Mouse (Mus musculus) MEL (cell line): ENCODE data around the gene Ndufs2. TPM values are rescaled to one million over a fixed set of nuclear protein-coding genes. Genes with fewer than 3 reads are reported as not detected.

ENCODE experiments used
- DNase-seq: peaks from one replicate; pipeline ENCODE4 v3.0.0; 2011; ENCODE audit warnings: low read depth, low spot score
- H3K27ac ChIP-seq: 2 replicates; pipeline ENCODE4 v1.5.1; 2012; ENCODE audit warnings: low read depth, mild to moderate bottlenecking, control low read depth, low read length, moderate library complexity; ENCODE audit not compliant: control insufficient read depth
- H3K27me3 ChIP-seq, 2 experiments: fragments of 150-350 bp in 1 of 2; sonication (generic) in 1 of 2; 2 replicates each; pipeline ENCODE4 v1.6.1; 2012; ENCODE audit warnings: low read length in 2 of 2, mild to moderate bottlenecking in 2 of 2, improper control_type of control experiment in 1 of 2, moderate library complexity in 1 of 2; ENCODE audit not compliant: insufficient read depth in 2 of 2, control insufficient read depth in 1 of 2
- H3K36me3 ChIP-seq, 2 experiments: 2 replicates each; pipeline ENCODE4 v1.6.1; 2012 to 2014; ENCODE audit warnings: low read length in 2 of 2, improper control_type of control experiment in 1 of 2, inconsistent platforms in 1 of 2, mild to moderate bottlenecking in 1 of 2; ENCODE audit not compliant: insufficient read depth in 2 of 2, control insufficient read depth in 1 of 2
- H3K4me1 ChIP-seq, 2 experiments: fragments of 150-350 bp in 1 of 2; sonication (generic) in 1 of 2; 2 replicates each; pipeline ENCODE4 v1.6.1; 2012; ENCODE audit warnings: low read length in 2 of 2, improper control_type of control experiment in 1 of 2, mild to moderate bottlenecking in 1 of 2; ENCODE audit not compliant: insufficient read depth in 2 of 2, control insufficient read depth in 1 of 2
- H3K4me3 ChIP-seq, 2 experiments: fragments of 150-350 bp in 1 of 2; sonication (generic) in 1 of 2; 2 replicates each; pipeline ENCODE4 v1.5.1; 2012; ENCODE audit warnings: low read depth in 2 of 2, low read length in 2 of 2, mild to moderate bottlenecking in 2 of 2, moderate library complexity in 2 of 2, control low read depth in 1 of 2, improper control_type of control experiment in 1 of 2; ENCODE audit not compliant: control insufficient read depth in 1 of 2, insufficient read depth in 1 of 2
- H3K79me2 ChIP-seq: 2 replicates; pipeline ENCODE4 v1.6.1; 2012; ENCODE audit warnings: mild to moderate bottlenecking, low read length, moderate library complexity; ENCODE audit not compliant: control insufficient read depth, poor library complexity, insufficient read depth
- H3K9ac ChIP-seq: 2 replicates; pipeline ENCODE4 v1.6.1; 2012; ENCODE audit warnings: low read depth, mild to moderate bottlenecking, control low read depth, low read length, moderate library complexity; ENCODE audit not compliant: control insufficient read depth, poor library complexity, severe bottlenecking
- H3K9me3 ChIP-seq: fragments of 150-350 bp; sonication (generic); replicated peaks from 2 replicates; pipeline ENCODE4 v1.6.1; 2012; ENCODE audit warnings: mild to moderate bottlenecking, low read length, improper control_type of control experiment, moderate library complexity; ENCODE audit not compliant: insufficient read depth
- CHD1 ChIP-seq: IDR thresholded peaks from 2 replicates; pipeline ENCODE4 v1.6.1; 2012; ENCODE audit warnings: low read depth, mild to moderate bottlenecking, inconsistent platforms, low read length, improper control_type of control experiment
- E2F4 ChIP-seq: IDR thresholded peaks from 2 replicates; pipeline ENCODE4 v1.6.1; 2011; ENCODE audit warnings: low read depth, low read length, improper control_type of control experiment, borderline replicate concordance
- ELF1 ChIP-seq: IDR thresholded peaks from 2 replicates; pipeline ENCODE4 v1.6.1; 2014; ENCODE audit warnings: low read depth, mild to moderate bottlenecking, inconsistent platforms, low read length, improper control_type of control experiment, moderate library complexity
- EP300 ChIP-seq, 2 experiments: IDR thresholded peaks; 2 replicates each; pipeline ENCODE4 v1.6.1; 2011; ENCODE audit warnings: improper control_type of control experiment in 2 of 2, low read length in 2 of 2, low read depth in 1 of 2, mild to moderate bottlenecking in 1 of 2
- ETS1 ChIP-seq: IDR thresholded peaks from 2 replicates; pipeline ENCODE4 v1.6.1; 2012; ENCODE audit warnings: low read depth, mild to moderate bottlenecking, inconsistent platforms, low read length, improper control_type of control experiment, moderate library complexity
- GABPA ChIP-seq: IDR thresholded peaks from 2 replicates; pipeline ENCODE4 v1.6.1; 2012; ENCODE audit warnings: low read depth, mild to moderate bottlenecking, inconsistent platforms, low read length, improper control_type of control experiment, moderate library complexity
- GATA1 ChIP-seq: IDR thresholded peaks from 2 replicates; pipeline ENCODE4 v1.6.1; 2011; ENCODE audit warnings: low read depth, low read length, improper control_type of control experiment
- HCFC1 ChIP-seq: IDR thresholded peaks from 2 replicates; pipeline ENCODE4 v1.6.1; 2012; ENCODE audit warnings: low read depth, mild to moderate bottlenecking, inconsistent platforms, low read length, improper control_type of control experiment, moderate library complexity
- JUND ChIP-seq: IDR thresholded peaks from 2 replicates; pipeline ENCODE4 v1.6.1; 2011; ENCODE audit warnings: low read depth, mild to moderate bottlenecking, improper control_type of control experiment, low read length
- KAT2A ChIP-seq: conservative IDR thresholded peaks from 2 replicates; pipeline ENCODE4 v1.6.1; 2012; ENCODE audit warnings: low read depth, low read length, improper control_type of control experiment, inconsistent platforms
- MYB ChIP-seq: IDR thresholded peaks from 2 replicates; pipeline ENCODE4 v1.6.1; 2011; ENCODE audit warnings: mild to moderate bottlenecking, low read depth, low read length, improper control_type of control experiment
- MYC ChIP-seq: IDR thresholded peaks from 2 replicates; pipeline ENCODE4 v1.6.1; 2011; ENCODE audit warnings: low read depth, mild to moderate bottlenecking, low read length, improper control_type of control experiment, moderate library complexity
- NELFE ChIP-seq: IDR thresholded peaks from 2 replicates; pipeline ENCODE4 v1.6.1; 2011; ENCODE audit warnings: low read depth, low read length, improper control_type of control experiment
- POLR2AphosphoS2 ChIP-seq: IDR thresholded peaks from 2 replicates; pipeline ENCODE4 v1.6.1; 2011; ENCODE audit warnings: low read length, improper control_type of control experiment
- RCOR1 ChIP-seq: IDR thresholded peaks from 2 replicates; pipeline ENCODE4 v1.6.1; 2012; ENCODE audit warnings: low read depth, mild to moderate bottlenecking, inconsistent platforms, low read length, improper control_type of control experiment
- SMC3 ChIP-seq: IDR thresholded peaks from 2 replicates; pipeline ENCODE4 v1.6.1; 2011; ENCODE audit warnings: low read depth, low read length, improper control_type of control experiment
- ZNF384 ChIP-seq: IDR thresholded peaks from 2 replicates; pipeline ENCODE4 v1.6.1; 2012; ENCODE audit warnings: low read depth, mild to moderate bottlenecking, inconsistent platforms, low read length, improper control_type of control experiment
- polyA plus RNA-seq, 2 experiments: library from polyadenylated mRNA; stranded (reverse) in 1 of 2; unstranded in 1 of 2; fragments of >175 nt in 1 of 2; fragments of >200 nt in 1 of 2; gene quantifications; 2 replicates each; pipeline versions ENCODE4 v1.2.1 to v1.2.4; 2012; ENCODE audit warnings: low replicate concordance in 2 of 2, low read depth in 1 of 2; ENCODE audit not compliant: insufficient read length in 2 of 2, insufficient read depth in 1 of 2, missing spikeins in 1 of 2
- total RNA-seq: library from RNA; depleted of rRNA; stranded (reverse); fragments of 300-350 nt; gene quantifications from 2 replicates; pipeline ENCODE4 v1.2.3, GENCODE M21; 2012

The Ndufs2 gene
- total and polyA plus RNA-seq, 3 experiments: 169 to 415 (median 292) TPM

- no peak overlapping the region for H3K9ac ChIP-seq
- H3K4me3 ChIP-seq: no peak overlapping the region
- H3K36me3 ChIP-seq: peaks cover 0 to 4% of the 10 kb centered on the region in 2 experiments; a peak in 2 of 4 replicates
- no peaks in the 10 kb centered on the region for H3K79me2 ChIP-seq
- H3K27me3 ChIP-seq: peaks cover 0 to 3% of the 10 kb centered on the region in 2 experiments; a peak in 2 of 4 replicates
- no peaks in the 10 kb centered on the region for H3K9me3 ChIP-seq
- peaks cover 0 to 5% of the 10 kb centered on the region in 2 experiments; a peak in 1 of 4 replicates for H3K4me1 ChIP-seq
- no peak overlapping the region for H3K27ac ChIP-seq
- TF ChIP-seq RCOR1 (0 out of 2 replicates have a peak, but pooled peaks have one; percentile 8), JUND (peak; percentile 79), NELFE (no peak), GATA1 (0 out of 2 replicates have a peak, but pooled peaks have one; percentile 33), E2F4 (no peak), EP300 (IDR thresholded peaks at IDR 0.05; ENCODE audit: low read depth in 1 of 2, low read length in 2 of 2) (peak; percentile 55 to 65), ETS1 (peak; percentile 60; the same call in 1 of the 2 replicates), MYB (peak; percentile 55; the same call in 1 of the 2 replicates)
- peak; percentile 67 for DNase-seq
These were observed 58.9 kb downstream of the Ndufs2 start for GRCm38 (mm10) chr1:171192283-171192682.

GRCm38 (mm10) chr1:171190832-171191231 is 60.4 kb downstream of the Ndufs2 start:
- Histone ChIP-seq H3K4me1 (peaks cover 0 to 5% of the 10 kb centered on the region in 2 experiments; a peak in 1 of 4 replicates), H3K4me3 (no peak overlapping the region), H3K9ac (no peak overlapping the region), H3K9me3 (no peaks in the 10 kb centered on the region), H3K27ac (no peak overlapping the region), H3K36me3 (peaks cover 0 to 4% of the 10 kb centered on the region in 2 experiments; a peak in 2 of 4 replicates), H3K27me3 (peaks cover 0 to 3% of the 10 kb centered on the region in 2 experiments; a peak in 2 of 4 replicates), H3K79me2 (no peaks in the 10 kb centered on the region)
- no peak for DNase-seq
- no peak for TF ChIP-seq CHD1
- no peak for TF ChIP-seq HCFC1
- no peak for TF ChIP-seq MYC
- TF ChIP-seq KAT2A: no peak

- peaks cover 0 to 5% of the 10 kb centered on the region in 2 experiments; a peak in 1 of 4 replicates for H3K4me1 ChIP-seq
- DNase-seq: no peak
- H3K4me3 ChIP-seq: no peak overlapping the region
- TF ChIP-seq GATA1 (no peak), SMC3 (no peak), GABPA (no peak), NELFE (no peak), POLR2AphosphoS2 (no peak), ZNF384 (no peak), HCFC1 (no peak), CHD1 (no peak), JUND (no peak), ELF1 (no peak)
- H3K9ac ChIP-seq: no peak overlapping the region
- no peaks in the 10 kb centered on the region for H3K9me3 ChIP-seq
- H3K36me3 ChIP-seq: peaks cover 0 to 4% of the 10 kb centered on the region in 2 experiments; a peak in 2 of 4 replicates
- H3K79me2 ChIP-seq: no peaks in the 10 kb centered on the region
- H3K27ac ChIP-seq: no peak overlapping the region
- peaks cover 0 to 3% of the 10 kb centered on the region in 2 experiments; a peak in 2 of 4 replicates for H3K27me3 ChIP-seq
These were observed 61.6 kb downstream of the Ndufs2 start for GRCm38 (mm10) chr1:171189476-171190114.
